Mouse (Mus musculus) mesoderm, embryonic 11.5 days (tissue): ENCODE data around the gene Pilra.
"Not testable (repeated sequence)": the region's sequence is repeated elsewhere in the genome, so short reads cannot be mapped to it uniquely, and the experiment has no call there.

Source experiments
- DNase-seq: peaks from one replicate; pipeline ENCODE4 v3.0.0-alpha.2; 2012; ENCODE audit warnings: low read depth, low spot score

The Pilra gene

GRCm38 (mm10) chr5:137835966-137836520 is at the start of gene Pilra:
Pilra (minus strand) TSS chr5:137836281.
- DNase-seq = not testable (repeated sequence)

GRCm38 (mm10) chr5:137883345-137883744 is 47.3 kb upstream of the Pilra start:
- DNase-seq = no peak

GRCm38 (mm10) chr5:137882922-137883321 is 46.8 kb upstream of the Pilra start:
- DNase-seq = no peak

- no peak for DNase-seq
Measured at GRCm38 (mm10) chr5:137877860-137878259, 41.8 kb upstream of the Pilra start.

- no peak for DNase-seq
Measured at GRCm38 (mm10) chr5:137875054-137875453, 39.0 kb upstream of the Pilra start.

GRCm38 (mm10) chr5:137872381-137872702 is 36.3 kb upstream of the Pilra start:
- not testable (repeated sequence) for DNase-seq

- not testable (repeated sequence) for DNase-seq
Measured at GRCm38 (mm10) chr5:137871644-137872380, 35.7 kb upstream of the Pilra start, which contains the start of gene Pilrb2. Pilrb2 (minus strand) TSS chr5:137871815.

GRCm38 (mm10) chr5:137868600-137868999 is 32.5 kb upstream of the Pilra start:
- DNase-seq = not testable (repeated sequence)

- not testable (repeated sequence) for DNase-seq
Measured at GRCm38 (mm10) chr5:137864008-137864407, 27.9 kb upstream of the Pilra start.

GRCm38 (mm10) chr5:137857960-137858710 is 22.1 kb upstream of the Pilra start, which contains the start of gene Pilrb1:
Pilrb1 (minus strand) TSS chr5:137858106.
- not testable (repeated sequence) for DNase-seq

GRCm38 (mm10) chr5:137856870-137857269 is 20.8 kb upstream of the Pilra start:
- not testable (repeated sequence) for DNase-seq

- not testable (repeated sequence) for DNase-seq
Measured at GRCm38 (mm10) chr5:137854907-137855306, 18.8 kb upstream of the Pilra start.

GRCm38 (mm10) chr5:137850313-137850712 is 14.2 kb upstream of the Pilra start:
- DNase-seq = not testable (repeated sequence)

GRCm38 (mm10) chr5:137837110-137837509 is 1.0 kb upstream of the Pilra start:
- DNase-seq = not testable (repeated sequence)

- DNase-seq = no peak
Measured at GRCm38 (mm10) chr5:137836611-137837010, 530 bp upstream of the Pilra start.

- no peak for DNase-seq
Measured at GRCm38 (mm10) chr5:137833500-137833899, 2.6 kb downstream of the Pilra start.

GRCm38 (mm10) chr5:137831506-137831905 is 4.6 kb downstream of the Pilra start:
- no peak for DNase-seq

- DNase-seq = no peak
Measured at GRCm38 (mm10) chr5:137831106-137831505, 5.0 kb downstream of the Pilra start.

GRCm38 (mm10) chr5:137830238-137830637 is 5.8 kb downstream of the Pilra start:
- DNase-seq = no peak

GRCm38 (mm10) chr5:137828694-137829093 is 7.4 kb downstream of the Pilra start:
- DNase-seq = no peak

- no peak for DNase-seq
Measured at GRCm38 (mm10) chr5:137826421-137826820, 9.7 kb downstream of the Pilra start.

- DNase-seq = no peak
Measured at GRCm38 (mm10) chr5:137825971-137826370, 10.1 kb downstream of the Pilra start.
